Mouse (Mus musculus) layer of hippocampus, adult 11-12 months (tissue): ENCODE data around the gene Thrb.

Experiments used
- DNase-seq: peaks from one replicate; pipeline ENCODE4 v3.0.0; 2022; ENCODE audit warnings: low spot score

Gene Thrb

DNA sequence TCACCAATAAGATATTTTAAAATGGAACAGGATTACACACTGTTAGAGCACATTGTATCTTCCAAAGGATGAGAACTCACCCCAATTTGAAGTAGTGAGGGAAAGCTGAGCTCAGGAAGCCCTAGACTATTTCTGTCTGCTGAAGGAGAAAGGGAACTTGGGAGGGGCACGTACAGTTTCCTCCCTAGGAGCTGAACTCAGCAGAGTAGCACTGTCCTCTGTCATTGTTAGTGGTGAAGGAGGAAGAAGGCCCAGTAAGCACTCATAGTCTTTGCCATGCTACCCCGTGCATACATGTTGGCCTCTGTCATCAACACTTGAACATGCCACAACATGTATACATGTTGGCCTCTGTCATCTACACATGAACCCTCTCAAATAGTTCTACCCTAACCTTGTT is 294.0 kb downstream of the Thrb start:
- DNase-seq, result no peak

DNA sequence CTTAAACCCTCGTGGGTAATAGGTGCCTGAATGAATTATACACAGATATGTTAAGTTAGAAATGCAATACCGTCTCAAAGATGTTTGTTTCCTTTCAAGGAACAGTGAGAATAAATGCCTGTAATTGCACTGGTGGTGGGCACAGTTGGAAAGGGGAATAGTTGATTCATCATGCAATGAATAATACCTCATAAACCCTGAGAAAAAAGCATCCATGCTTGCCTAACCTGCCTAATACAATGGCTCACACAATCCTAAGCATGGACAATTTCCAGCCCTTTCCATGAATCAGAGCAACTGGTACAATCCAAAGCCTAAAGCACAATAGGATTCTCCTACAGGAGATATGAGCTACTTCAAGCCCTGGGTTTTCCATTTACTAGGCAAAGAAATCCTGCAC is 299.8 kb downstream of the Thrb start:
- no peak for DNase-seq

GRCm38 (mm10) chr14:17967117-17967726 is 307.2 kb downstream of the Thrb start:
- peak; percentile 60 for DNase-seq

DNA sequence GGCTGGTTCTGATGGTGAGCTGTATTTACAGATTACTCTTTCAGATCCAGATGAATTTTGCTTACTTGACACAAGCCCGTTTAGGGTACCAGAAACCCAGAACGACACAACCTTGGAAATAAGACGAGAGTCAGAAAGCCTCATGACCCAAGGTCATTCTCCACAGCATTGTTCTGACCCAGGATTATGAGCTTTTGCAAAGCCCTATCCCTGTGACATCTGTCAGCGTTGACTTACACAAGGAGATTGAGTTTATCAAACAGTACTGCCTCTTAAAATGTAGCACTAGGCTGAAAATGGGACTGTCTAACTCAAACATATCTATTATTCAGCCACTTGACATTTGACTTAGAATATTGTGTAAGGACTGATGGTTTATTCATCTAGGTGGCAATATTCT is 312.1 kb downstream of the Thrb start:
- DNase-seq, result no peak

GRCm38 (mm10) chr14:17972665-17973064 is 312.6 kb downstream of the Thrb start:
- DNase-seq, result no peak

- no peak for DNase-seq
Measured at GRCm38 (mm10) chr14:17975786-17976185, 315.7 kb downstream of the Thrb start.

- no peak for DNase-seq
Measured at GRCm38 (mm10) chr14:17978259-17978658, 318.2 kb downstream of the Thrb start.

DNA sequence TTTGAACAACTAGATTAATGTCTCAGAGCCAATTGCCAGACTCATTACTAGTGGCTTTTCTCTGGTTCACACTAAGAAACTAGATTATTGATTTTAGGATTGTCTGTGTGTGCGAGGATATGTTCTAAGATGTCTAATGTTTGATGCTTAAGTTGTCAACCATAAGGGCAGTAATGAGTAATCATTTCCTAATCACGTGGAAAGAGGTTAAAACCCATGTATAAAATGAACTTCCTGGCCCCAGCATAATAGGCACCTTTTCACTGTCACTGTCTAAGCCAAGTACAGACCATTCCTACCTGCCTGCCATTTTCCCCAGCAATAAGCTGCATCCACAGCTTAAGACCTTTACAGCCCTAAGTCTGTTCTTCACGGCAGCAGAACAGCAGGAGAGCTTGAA is 321.2 kb downstream of the Thrb start:
- DNase-seq, result no peak

DNA sequence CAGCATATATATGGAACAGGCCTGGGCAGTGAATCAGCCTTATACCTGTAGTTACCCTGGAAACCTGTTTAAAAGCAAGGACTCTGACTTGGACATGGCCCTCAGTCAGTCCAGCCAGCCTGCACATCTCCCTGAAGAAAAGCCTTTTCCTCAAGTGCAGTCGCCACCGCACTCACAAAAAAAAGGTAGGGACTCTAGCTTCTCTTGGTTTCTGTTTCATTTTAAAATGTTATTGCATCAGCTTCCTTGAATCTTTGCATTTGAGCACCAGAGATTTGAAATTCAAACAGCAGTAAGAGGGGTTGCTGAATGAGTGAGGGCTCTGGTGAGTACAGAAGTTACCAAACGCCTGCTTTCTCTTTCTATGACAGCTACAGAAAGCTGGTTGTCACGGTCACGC is 322.0 kb downstream of the Thrb start:
- no peak for DNase-seq

DNA sequence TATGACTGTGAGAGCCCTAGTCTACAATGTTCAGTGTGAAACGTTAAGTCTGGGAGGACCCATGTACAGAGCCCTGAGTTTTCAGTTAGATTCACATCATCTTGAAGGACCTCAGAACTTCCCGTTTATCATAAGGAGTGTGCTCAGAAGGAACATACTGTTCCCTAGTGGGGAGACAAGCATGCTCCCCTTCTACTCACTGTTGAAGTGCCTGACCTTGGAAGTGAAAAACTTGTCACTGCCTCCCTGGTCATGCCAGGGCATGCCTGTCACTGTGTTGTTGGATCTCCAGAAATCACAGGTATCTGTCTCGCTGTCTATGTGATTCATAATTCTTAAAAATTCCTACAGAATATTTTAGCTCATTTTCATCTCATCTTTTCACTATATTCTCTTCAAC is 323.3 kb downstream of the Thrb start:
- DNase-seq, result no peak

GRCm38 (mm10) chr14:17983839-17984238 is 323.8 kb downstream of the Thrb start:
- no peak for DNase-seq

- no peak for DNase-seq
Measured at GRCm38 (mm10) chr14:17988580-17988979, 328.5 kb downstream of the Thrb start.

DNA sequence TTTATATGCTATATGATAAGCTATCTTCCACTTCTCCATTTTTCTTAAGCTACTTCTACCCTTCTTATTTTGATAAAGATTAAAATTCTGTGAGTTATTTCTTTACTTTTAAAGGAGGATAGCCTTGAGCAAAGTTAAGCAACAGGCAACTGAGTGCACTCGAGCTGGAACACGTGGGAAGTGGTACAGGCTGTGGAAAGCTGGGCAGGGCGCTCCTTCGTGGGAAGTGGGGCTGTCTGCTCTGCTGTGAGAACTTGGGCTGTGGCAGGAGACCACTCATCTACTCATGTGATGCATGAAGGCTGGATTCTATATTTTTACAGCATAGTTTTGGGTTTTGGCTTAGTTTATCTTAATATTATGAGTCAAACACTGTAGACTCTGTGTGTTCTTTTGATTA is 329.1 kb downstream of the Thrb start:
- no peak for DNase-seq

- DNase-seq, result no peak
Measured at GRCm38 (mm10) chr14:17990186-17990585, 330.1 kb downstream of the Thrb start.

GRCm38 (mm10) chr14:18001886-18002285 is 341.8 kb downstream of the Thrb start:
- DNase-seq, result no peak

GRCm38 (mm10) chr14:18003686-18004085 is 343.6 kb downstream of the Thrb start:
- no peak for DNase-seq

DNA sequence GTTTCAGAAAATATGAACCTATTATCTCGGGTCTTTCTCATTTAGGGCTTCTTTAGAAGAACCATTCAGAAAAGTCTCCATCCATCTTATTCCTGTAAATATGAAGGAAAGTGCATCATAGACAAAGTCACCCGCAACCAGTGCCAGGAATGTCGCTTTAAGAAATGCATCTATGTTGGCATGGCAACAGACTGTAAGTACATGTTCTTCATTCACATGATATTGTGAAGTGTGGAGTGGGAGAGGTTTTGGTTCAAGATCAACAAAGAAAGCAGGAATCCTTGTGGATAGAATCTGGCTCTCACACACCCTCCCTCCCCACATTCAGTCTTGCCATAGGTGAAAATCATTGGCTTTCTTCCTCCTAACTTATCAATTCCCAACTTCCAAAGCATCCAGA is 348.5 kb downstream of the Thrb start:
- no peak for DNase-seq

DNA sequence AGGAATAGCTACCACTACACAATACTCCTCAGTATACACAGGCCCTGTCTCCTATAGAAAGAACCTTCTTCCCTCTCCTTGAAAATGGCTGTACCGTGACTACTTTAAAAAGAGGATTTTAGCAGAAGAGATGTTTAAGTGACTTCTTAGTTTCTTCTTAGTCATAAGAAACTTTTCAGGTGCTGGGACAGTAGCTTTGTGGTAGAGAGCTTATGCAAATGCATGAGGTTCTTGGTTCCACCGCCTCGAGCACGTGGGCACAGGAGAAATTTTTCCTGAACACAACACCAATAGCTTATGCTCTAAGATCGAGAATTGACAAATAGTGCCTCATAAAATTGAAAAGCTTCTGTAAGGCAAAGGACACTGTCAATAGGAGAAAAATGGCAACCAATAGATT is 356.5 kb downstream of the Thrb start:
- no peak for DNase-seq

GRCm38 (mm10) chr14:18020128-18020527 is 360.1 kb downstream of the Thrb start:
- no peak for DNase-seq

GRCm38 (mm10) chr14:18020636-18021035 is 360.6 kb downstream of the Thrb start:
- DNase-seq, result no peak

DNA sequence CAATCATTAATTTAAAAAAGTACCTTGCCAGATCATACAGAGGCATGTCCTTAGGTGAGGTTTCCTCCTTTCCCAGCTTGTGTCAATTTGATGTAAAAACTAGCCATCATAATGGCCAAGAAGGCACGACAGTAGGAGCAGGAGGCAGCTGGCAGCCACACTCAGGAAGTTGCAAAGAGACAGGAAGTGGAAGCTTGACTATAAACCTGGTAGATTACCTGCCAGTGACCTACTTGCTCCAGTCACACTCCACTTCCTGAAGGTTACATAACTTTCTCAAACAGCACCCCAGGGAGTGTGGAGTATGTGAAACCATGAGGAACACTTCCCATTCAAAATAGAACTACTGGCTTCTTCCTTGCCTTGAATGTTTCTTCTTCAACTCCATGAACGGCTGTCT is 361.7 kb downstream of the Thrb start:
- no peak for DNase-seq

GRCm38 (mm10) chr14:18022351-18022750 is 362.3 kb downstream of the Thrb start:
- DNase-seq, result no peak

GRCm38 (mm10) chr14:18027867-18028266 is 367.8 kb downstream of the Thrb start:
- DNase-seq, result no peak

DNA sequence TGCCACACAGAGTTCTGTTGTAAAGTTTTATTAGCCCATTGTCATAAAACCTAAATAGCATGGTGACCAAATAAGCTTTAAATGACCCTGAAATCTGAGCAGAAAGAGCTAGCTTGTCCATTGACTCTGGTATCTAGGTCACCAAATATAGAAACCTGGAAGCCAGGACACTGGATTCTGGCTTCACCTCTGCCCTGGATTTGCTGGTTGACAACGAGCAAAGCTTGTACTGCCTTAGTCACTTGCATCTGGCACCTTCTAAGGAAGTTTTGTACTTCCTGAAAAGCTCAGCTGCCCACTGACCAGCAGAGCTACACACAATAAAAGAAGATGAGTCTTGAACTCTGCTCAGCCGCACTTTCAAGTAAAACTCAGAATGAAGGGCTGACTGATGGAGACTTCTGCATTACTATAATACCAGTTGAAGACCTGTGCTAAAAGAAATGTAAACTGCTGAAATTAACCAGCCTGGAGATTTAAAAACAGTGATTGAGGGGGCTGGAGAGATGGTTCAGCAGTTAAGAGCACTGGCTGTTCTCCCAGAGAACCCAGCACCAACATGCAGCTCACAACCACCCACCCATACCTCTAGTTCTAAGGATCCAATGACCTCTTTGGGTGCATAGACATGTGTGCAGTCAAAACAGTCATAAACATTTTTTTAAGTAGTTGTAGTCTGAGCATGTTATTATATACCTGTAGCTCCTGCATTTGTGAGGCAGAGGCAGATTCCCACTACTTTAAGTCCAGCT is 369.3 kb downstream of the Thrb start:
- no peak for DNase-seq
